Mouse (Mus musculus): ENCODE data around the gene Caps2.
"Not testable (repeated sequence)": the region's sequence is repeated elsewhere in the genome, so short reads cannot be mapped to it uniquely, and the experiment has no call there.

The Caps2 gene

DNA sequence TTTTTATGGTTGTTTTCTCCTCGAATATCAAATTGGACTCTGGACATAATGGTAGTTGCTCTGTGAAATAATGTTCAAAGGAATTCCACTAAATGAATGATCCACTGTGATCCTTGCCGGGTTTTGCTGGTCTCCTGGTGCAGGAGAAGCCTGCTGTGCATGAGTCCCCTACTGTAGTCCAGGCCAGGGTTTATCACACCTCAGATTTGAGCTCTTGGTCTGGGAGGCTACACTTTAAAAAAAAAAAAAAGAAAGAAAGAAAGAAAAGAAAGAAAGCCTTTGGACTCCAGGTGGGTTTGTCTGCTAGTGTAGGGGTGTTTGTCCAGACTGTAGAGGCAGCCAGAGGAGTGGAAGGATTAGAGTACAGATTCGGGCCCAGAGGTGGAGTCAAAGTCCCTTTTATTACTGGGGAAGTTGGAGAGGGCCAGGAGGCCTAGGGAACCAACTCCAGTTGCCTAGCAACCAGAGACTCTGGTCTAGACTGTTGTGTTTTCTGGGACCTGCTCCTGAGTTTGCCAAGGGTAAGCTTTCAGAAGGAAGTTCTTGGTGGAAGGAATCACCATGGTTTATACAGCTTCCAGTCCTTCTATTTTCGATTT, at the start of gene Caps2:
TSS of gene Caps2 (plus strand) at position 454 of the 599 bp plus-strand sequence.
- no peak for DNase-seq (ENCODE audit: low read depth)

DNA sequence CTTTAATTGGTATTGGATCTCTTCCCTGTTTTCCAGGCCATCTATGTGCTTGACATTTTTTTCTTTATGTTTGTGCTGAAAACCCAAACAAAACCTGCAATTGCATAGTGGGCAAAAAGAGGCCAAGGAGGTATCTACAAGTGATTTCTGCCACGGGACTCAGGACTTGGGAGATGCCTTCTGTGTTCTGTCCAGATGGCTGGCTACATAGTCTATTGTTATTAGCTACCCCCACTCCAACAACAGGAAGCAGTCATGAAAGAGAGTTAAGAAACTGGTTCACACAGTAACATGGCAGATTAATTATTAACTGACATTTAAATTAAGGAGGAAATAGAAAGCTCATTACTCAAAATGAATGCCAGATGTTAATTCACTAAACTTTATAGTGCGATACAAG, 38.3 kb upstream of the Caps2 start:
- DNase-seq (ENCODE audit: low read depth), result not testable (repeated sequence)

DNA sequence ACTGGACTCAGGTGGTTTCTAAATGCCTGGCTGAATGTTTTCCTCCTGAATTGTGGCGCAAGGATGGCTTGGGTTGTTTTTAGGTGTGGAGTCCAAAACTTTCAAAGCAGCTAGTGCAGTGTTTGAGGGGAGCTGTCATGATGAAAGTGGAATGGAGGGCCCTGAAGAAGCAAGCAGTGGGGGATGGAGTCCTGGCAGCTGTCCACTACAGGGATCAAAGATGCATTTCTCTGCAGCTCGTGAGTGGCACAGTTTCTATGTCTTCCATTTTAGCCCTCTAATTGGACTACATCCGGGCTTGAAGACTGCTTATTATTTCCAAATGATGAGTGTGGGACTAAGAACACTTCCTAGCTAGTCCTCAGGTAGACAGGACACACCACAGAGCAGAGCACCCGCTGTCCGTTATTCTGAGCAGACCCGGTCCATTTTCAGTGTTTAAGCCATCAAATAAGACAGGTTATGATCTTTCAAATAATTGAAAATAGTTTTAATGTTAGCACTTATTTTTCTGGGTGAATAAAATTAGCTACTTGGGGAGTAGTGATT, 35.7 kb upstream of the Caps2 start:
- not testable (repeated sequence) for DNase-seq (ENCODE audit: low read depth)

DNA sequence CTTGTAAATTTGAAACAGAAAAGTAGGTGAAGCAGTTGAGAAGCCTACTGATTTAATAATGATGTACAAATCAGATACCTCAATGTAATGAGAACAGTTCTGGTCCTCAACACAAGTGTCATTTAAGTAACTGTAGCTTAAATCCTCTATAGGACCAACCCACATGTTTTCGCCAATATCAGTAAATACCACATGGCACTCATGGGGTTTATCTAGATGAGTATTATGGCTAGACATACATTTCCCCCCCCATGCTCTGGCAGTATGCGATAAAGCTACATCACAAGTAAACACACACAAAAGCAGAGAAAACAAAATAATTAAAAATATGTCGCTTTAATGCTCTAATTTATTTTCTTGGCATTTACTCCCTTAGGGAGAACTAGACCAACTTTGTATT, 31.2 kb upstream of the Caps2 start:
- no peak for DNase-seq (ENCODE audit: low read depth)

DNA sequence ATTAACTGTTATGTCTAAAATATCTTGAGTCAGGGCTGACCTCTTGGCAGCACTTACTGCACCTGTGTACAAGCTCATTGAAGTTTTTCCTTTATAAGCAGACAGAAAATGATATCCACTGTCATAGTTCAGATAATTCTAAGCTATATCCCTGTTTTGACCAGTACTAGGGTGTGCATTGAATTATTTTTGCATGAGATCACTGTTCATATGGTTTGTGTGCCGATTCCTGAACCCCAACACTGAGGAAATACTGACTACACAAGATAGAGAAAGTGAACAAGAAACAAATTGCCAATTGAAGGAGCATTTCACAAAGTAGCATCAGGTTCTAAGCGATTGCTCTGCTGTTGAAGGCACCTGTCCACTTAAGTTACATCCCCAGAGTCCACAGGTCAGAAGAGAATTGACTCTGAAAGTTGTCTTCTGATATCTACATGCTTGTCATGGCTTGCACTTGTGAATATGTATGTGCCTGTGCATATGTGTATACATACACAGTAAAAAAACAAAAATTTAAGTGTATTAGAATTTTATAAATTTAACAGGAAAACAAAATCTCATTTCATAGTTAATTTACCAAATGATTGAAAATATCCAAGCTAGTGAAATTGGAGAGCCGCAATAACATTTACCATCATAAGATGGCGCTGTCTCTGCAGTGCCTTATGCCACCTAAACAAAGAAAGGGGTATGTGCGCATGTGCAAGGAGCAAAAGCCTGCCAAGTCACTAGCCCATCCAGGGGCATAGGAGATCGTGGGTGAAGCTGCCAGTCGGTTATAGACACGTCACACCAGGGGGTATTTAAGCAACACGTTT, 25.2 kb upstream of the Caps2 start:
- peak; percentile 10 for DNase-seq (ENCODE audit: low read depth)

DNA sequence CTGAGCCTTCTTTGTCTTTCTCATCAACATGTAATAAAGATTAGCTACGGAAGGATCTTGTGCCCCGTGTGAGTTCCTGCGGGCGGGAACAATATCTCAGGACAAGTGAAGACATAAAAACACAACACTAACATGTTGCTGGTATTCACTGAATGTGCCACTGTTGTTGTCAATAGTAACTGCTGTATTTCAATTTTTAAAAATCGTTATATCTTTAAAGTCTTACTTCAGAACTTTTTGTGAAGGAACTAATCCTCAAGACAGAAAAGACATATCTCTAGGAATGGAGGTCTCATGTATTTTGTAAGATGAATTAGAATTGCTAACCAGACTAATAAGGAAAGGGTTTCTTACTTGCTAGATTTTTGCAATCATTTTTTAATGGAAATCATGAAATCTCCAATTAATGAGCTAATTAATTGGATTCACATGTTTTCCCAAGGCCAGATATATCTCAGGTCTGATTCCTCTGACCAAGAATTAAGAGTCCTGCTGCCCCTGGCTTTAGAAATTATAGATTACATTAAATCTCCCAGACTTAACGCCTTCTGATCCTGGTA, 24.5 kb upstream of the Caps2 start:
- no peak for DNase-seq (ENCODE audit: low read depth)

DNA sequence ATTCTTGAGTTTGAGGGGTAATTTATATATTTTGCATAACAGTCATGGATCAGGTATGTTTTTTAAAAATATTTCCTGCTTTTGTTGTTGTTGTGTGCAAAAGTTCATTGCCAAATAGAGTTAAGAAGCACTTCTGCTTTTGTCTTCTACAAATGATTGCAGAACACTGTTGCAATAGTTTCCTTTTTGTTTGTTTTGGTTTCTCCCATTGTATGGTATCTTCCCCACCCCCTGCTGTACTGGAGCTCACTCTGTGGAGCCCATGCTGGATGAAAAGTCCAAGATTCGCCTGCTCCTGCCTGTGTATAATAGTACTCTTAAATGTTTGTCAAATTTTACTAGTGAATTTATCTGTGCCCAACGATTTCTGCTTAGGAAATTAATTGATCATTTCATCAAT, 23.6 kb upstream of the Caps2 start:
- DNase-seq (ENCODE audit: low read depth), result no peak

DNA sequence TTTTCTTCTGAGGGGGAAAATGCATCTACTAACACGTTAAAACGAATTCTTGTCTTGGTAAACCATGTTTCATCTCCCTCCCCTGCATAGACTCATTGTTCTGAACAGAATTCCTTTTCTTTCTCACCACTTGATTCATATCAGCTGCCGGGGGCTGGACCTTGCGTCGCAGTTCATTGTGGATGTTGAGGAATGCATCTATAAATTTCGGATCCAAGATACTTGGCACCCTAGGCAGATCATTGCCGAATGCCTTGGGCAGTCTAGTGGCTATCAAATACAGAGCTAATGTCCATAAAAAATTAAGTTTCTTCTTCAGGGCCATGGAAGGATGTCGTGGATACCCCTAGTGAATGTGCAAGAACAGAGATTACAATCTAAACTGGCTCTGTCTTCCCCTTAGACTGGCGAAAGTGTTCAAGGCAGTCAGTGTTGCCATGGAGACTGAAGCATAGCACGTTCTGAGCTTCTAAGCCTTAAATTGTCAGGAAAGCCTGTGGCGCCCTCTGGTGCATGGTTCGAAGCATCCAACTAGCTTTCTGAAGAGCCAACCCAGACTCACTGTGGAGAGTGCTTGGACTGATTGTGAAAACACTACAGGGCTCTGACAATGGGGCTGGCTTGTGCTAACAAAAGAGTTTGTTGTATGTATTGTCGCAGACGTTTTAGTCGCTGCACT, 3.4 kb upstream of the Caps2 start, which contains the start of gene Glipr1l3:
TSS of gene Glipr1l3 (minus strand) at position 446 of the 679 bp plus-strand sequence.
- peak; percentile 35 for DNase-seq (ENCODE audit: low read depth)

DNA sequence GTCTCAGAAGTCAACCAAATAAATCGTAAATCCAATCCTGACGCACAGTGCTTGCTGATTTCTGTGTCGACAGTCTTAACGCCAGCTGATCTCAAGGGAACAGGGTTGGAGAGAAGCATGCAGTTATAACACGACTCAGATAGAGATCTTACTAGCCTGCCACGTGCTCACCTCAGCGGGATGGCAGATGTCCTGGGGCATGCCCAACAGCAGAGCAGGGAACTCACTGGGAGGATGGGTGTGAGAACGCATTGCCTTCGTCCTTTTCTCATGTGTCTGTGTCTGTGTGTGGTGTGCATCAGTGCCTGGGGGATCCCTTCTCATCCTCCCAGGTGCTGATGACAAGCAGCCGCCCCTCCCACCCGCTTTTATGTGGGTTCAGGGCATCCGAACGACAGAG, 13.6 kb downstream of the Caps2 start:
- not testable (repeated sequence) for DNase-seq (ENCODE audit: low read depth)

DNA sequence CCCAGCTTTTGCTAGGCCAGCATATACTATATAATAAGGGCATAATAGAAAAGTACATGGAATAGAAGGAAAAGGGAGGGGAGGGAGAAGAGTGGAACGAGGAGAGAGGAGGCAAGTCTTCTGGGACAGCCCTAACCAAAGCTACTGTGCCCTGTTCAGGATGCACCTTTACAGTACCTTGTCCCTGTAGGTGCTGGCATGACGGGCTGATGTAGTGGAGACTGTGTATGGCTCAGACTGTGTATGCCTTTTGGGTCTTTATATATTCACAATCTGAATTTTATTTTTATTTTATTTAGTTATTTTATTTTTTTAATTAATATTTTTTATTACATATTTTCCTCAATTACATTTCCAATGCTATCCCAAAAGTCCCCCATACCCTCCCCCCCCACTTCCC, 30.5 kb downstream of the Caps2 start:
- DNase-seq (ENCODE audit: low read depth), result not testable (repeated sequence)

DNA sequence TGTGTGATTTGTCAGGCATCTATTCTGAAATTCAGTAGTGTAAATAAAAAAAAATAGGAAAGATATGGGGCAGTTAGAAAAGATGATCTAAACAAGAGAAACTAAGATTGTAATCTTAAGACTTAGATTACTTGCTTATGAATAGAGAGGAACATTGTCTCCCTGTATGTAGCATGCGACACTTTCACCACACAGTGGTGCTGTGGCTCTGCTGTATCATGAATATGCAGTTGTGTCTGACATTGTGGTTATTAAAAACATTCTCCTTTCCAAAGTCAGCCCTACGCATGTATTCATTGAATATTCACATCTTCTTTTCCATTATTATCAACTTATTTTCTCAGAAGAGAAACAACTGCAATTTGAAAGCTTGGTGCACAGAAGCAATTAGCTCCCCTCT, 40.0 kb downstream of the Caps2 start:
- DNase-seq (ENCODE audit: low read depth), result no peak

DNA sequence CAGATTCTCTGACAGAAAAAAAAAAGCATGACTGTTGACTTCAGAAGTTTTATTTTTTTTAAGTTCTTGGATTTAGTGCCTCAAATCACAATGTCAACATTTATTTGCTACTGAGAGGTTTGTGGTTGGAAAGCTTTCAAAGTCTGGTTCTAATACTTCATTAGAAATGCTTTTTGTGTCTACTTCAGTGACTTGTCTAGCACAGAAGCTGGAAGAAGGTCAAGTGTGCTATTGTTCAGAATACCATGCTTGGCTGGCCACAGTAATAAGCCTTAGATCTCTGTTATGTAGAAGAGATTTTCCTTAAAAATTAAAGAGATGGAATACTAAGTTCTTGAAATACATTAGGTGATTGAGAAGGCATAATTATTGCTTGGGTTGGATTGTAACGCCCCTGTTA, 63.7 kb downstream of the Caps2 start:
- DNase-seq (ENCODE audit: low read depth), result no peak

DNA sequence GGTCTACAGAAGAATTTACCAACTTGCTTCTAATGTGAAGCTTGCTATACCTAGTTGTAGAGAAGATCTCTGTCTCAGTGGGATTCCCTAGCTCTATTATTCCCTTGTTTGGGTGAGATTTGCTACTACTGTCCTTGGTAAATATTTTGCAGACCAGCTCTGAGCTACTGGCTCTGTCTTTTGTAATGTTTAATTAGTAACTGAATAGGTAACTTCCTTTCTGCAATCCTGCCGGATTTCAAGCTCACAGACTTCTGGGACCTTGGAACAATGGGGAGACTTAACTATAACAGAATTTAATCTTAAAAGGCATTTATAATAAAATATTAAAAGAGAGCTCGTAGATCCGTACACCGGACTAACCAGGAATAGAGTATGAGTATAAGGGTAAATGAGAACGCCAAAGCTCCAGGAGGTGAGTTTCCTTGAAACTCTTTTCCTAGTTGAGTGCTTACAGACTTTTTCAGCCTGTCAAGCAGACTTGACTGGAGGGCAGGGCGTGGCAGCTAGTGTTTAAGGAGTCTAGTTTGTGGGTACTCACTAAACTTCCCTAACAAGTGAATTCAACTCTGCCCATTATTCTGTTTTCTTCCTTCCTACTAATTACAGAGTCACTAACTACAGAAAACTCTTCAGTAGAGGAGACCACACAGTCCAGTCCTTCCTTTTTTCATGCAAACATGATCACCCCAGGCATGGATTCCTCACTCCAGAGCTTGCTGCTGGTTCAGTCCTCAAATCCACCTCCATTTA, 65.8 kb downstream of the Caps2 start:
- not testable (repeated sequence) for DNase-seq (ENCODE audit: low read depth)

DNA sequence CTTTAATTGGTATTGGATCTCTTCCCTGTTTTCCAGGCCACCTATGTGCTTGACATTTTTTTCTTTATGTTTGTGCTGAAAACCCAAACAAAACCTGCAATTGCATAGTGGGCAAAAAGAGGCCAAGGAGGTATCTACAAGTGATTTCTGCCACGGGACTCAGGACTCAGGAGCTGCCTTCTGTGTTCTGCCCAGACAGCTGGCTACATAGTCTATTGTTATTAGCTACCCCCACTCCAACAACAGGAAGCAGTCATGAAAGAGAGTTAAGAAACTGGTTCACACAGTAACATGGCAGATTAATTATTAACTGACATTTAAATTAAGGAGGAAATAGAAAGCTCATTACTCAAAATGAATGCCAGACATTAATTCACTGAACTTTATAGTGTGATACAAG, 69.3 kb downstream of the Caps2 start:
- DNase-seq (ENCODE audit: low read depth), result not testable (repeated sequence)

DNA sequence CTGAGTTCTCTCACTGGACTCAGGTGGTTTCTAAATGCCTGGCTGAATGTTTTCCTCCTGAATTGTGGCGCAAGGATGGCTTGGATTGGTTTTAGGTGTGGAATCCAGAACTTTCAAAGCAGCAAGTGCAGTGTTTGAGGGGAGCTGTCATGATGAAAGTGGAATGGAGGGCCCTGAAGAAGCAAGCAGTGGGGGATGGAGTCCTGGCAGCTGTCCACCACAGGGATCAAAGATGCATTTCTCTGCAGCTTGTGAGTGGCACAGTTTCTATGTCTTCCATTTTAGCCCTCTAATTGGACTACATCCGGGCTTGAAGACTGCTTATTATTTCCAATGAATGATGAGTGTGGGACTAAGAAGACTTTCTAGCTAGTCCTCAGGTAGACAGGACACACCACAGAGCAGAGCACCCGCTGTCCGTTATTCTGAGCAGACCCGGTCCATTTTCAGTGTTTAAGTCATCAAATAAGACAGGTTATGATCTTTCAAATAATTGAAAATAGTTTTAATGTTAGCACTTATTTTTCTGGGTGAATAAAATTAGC, 72.0 kb downstream of the Caps2 start:
- not testable (repeated sequence) for DNase-seq (ENCODE audit: low read depth)

DNA sequence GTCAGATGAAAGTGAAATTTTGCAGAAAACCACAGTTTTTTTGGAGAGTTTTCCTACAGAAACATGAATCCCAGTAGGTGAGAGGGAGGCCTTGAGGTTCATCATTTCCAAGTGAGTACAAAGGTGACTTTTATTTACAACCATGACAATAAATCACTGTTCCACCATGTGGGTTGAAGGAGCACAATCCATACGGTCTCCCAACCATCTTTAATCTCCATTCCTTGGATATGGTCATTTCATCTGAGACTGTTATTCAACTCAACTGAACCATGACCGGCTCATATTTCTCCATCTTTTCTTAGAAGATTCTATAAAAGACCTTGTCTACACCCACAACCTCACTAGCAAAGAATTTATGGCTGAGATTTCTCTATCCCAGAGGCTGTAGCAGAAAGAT, 84.9 kb downstream of the Caps2 start:
- DNase-seq (ENCODE audit: low read depth), result no peak

DNA sequence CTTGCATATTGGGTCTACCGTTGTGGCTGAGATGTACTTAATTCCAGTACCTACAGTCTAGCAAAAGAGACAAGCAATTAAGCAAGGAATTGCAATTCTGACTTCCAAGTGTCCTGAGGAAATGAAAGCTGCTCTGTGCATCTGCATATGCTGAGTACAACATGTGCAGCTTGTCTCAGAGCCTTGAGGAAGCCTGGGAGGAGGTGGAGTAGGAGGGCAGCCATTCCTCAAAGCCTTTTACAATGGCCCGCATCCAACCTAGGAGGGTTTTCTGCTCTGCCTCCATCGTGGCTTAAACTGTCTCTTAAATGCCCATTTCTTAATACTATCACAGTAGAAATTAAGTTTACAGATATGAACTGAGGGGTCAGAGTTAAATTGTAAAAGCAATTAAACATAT, 100.0 kb downstream of the Caps2 start:
- DNase-seq (ENCODE audit: low read depth), result no peak
